Mouse (Mus musculus): ENCODE measurements around the gene Sugp1.

DNA sequence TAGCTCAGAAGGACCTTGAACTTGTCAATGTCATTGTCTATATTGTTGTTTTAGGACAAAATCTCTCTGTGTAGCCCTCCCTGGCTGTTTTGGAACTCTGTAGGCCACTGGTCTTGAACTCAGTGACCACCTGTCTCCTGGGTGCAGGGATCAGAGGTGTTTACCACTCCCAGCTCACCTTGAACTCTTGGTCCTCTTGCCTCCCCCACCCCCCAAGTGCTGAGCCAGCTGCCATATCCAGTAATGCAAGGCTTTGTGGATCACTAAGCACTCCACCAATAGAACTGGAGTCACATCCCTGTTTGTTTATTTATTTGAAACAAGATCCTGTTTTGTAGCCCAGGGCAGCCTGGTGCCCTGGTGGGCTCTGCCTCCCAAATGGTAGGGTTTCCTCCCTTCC is 38.3 kb upstream of the Sugp1 start:
- TF ChIP-seq CTCF (IDR thresholded peaks at IDR 0.05; ENCODE audit: insufficient read depth, low read depth, low read length), result no peak
- TF ChIP-seq POLR2A (IDR thresholded peaks at IDR 0.05; ENCODE audit: insufficient read depth, low read depth, low read length), result no peak

All from olfactory bulb, adult 2 months (tissue).